Mouse (Mus musculus): ENCODE results near the gene Rims4. TPM values are rescaled to one million over a fixed set of nuclear protein-coding genes. Genes with fewer than 3 reads are reported as not detected.

Rims4 gene
- polyA plus RNA-seq, 1 experiment: 0.19 TPM

DNA sequence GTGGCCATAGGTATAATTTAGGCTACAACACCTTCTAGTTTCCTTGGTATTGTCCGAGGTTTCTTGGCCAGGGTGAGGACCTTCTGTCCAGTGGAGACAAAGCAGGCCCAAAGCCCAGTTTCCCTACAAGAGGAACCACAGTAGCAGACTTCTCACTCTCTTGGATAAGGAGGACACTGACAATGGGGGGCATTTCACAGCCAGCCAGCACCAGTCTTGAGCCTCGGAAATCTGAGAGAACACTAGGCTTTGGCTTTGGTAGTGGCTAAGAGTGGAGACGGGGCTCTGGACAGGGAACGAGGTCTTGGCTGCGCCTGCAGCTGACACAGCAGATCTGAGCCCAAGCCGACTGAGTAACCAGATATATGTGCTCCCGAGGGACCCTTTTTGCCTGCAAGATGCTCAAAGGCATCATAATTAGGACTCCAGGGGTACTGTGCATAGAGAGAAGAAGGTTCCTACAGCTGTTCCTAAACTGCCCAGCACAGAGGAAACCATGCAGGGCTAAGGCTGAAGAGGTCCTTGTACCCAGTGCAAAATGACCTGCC is 20.4 kb downstream of the Rims4 start:
- 74% methylated on average over 7 of the region's 7 CpGs for WGBS

DNA sequence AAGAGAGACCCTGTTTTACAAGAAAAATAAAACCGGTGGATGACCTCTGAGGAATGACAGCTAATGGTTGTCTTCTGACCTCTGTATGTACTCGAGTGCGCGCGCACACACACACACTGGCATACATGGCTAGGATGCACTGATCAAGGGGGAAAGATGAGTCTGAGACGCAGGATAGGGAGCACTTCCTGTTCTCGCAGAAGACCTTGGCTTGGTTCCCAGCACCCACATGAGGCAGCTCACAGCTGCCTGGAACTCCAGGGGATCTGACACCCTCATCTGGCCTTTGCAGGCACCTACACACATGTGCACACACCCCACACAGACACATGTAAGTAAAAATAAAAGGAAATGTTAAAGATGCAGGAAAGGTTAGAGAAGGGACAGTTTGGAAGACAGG is 21.5 kb downstream of the Rims4 start:
- Histone ChIP-seq H3K4me3 (replicated peaks; ENCODE audit: extremely low read depth, low read depth, low read length) (no peak overlapping the region), H3K4me1 (ENCODE audit: control insufficient read depth, insufficient read depth, low read length) (no peaks in the 10 kb centered on the region)
- 82% methylated on average over 7 of the region's 7 CpGs for WGBS
- no peak for TF ChIP-seq CTCF (IDR thresholded peaks at IDR 0.05; ENCODE audit: insufficient read depth, low read length)
- no peak for TF ChIP-seq POLR2A (IDR thresholded peaks at IDR 0.05; ENCODE audit: borderline replicate concordance, extremely low read depth, low read depth, low read length)
- DNase-seq: no peak

More for the DNA sequence above, 20.4 kb downstream of the Rims4 start:
- no peak for DNase-seq
- Histone ChIP-seq H3K4me1 (ENCODE audit: control insufficient read depth, insufficient read depth, low read length) (no peaks in the 10 kb centered on the region), H3K4me3 (replicated peaks; ENCODE audit: extremely low read depth, low read depth, low read length) (no peak overlapping the region)
- no peak for TF ChIP-seq POLR2A (IDR thresholded peaks at IDR 0.05; ENCODE audit: borderline replicate concordance, extremely low read depth, low read depth, low read length)
- TF ChIP-seq CTCF (IDR thresholded peaks at IDR 0.05; ENCODE audit: insufficient read depth, low read length): no peak

DNA sequence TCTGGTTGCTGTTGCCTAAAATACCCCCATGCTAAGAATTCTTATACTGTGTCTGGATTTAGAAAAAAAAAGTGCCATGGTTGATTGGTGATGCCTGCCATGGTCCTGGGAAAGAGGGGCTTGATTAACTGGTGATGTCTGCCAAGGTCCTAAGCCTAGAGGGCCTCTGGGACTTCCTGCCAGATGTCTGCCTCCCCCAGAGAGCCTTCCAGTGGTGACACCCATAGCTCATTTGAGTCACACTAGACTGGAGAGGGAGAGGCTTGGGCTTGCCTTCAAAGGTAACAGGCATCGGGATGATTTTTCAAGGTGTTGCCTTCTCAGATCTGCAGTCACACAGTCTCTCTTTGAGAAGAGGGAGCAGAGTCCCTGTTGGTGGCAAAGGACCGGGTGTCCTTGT is 23.3 kb downstream of the Rims4 start:
- 46% methylated on average over 2 of the region's 2 CpGs for WGBS
- Histone ChIP-seq H3K4me1 (ENCODE audit: control insufficient read depth, insufficient read depth, low read length) (no peaks in the 10 kb centered on the region), H3K4me3 (replicated peaks; ENCODE audit: extremely low read depth, low read depth, low read length) (no peak overlapping the region)
- TF ChIP-seq POLR2A (IDR thresholded peaks at IDR 0.05; ENCODE audit: borderline replicate concordance, extremely low read depth, low read depth, low read length) (no peak), CTCF (IDR thresholded peaks at IDR 0.05; ENCODE audit: insufficient read depth, low read length) (no peak)
- DNase-seq: no peak

DNA sequence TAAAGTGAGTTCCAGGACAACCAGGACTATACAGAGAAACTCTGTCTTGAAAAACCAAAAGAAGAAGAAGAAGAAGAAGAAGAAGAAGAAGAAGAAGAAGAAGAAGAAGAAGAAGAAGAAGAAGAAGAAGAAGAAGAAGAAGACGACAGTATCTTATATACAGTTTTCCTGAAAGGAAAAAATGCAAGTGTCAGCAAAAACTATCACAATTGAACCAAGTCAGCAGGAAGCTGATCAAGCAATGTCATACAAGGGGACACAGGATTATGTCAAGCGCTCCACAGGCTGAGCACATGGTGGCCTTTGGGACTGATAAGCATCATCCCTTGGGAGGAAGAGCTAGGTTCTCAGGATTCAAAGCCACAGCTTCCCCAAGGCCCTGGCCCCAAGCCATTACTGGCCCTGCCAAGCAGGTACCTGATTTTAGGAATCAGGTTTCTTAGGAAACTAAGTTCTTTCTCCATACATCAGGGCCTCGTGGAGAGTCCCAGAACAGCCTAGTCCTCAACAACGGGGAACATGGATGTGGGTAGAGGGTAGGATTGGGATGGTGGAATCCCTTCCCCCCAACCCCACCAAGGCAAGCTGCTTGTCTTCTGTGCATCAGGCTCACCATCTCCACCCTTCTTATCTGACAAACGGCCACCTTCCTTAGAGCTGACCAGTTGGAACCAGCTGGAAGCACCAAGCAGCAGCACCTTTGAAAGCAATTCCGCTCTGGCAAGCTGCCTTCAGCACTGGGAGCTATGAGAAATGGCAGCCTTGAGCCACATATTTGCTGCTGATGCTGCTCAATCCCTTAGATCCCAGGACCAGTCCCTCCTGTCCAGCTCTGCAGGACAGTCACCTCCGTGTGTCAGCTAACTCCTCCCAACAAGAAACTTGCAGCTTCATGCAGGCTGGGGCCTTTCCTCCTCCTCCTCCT is 24.8 kb downstream of the Rims4 start:
- whole genome bisulfite sequencing: 61% methylated on average over 7 of the region's 7 CpGs
- DNase-seq: no peak
- no peak overlapping the region for H3K4me3 ChIP-seq (replicated peaks; ENCODE audit: extremely low read depth, low read depth, low read length)
- TF ChIP-seq CTCF (IDR thresholded peaks at IDR 0.05; ENCODE audit: insufficient read depth, low read length) (no peak), POLR2A (IDR thresholded peaks at IDR 0.05; ENCODE audit: borderline replicate concordance, extremely low read depth, low read depth, low read length) (no peak)
- H3K4me1 ChIP-seq (ENCODE audit: control insufficient read depth, insufficient read depth, low read length): no peaks in the 10 kb centered on the region

DNA sequence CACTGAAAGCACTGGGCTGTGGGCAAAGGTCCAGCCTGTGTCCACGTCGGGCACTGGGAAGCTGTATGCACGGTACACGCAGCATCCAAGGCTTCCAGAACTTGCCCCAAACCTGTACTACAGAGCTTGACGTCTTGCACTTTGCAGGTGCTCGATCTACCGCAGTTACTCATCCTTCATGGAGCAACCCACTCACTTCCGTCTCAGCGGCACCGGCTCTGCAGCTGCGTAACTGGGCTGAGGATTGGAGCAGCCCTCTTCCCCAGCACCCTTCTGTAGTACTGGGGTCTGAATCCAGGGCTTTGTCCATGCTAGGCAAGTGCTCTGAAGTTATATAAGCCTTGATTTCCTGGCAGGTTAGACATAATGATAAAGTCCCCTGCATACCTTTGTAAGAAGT is 27.2 kb downstream of the Rims4 start:
- DNase-seq: no peak
- H3K4me3 ChIP-seq (replicated peaks; ENCODE audit: extremely low read depth, low read depth, low read length): no peak overlapping the region
- TF ChIP-seq POLR2A (IDR thresholded peaks at IDR 0.05; ENCODE audit: borderline replicate concordance, extremely low read depth, low read depth, low read length) (no peak), CTCF (IDR thresholded peaks at IDR 0.05; ENCODE audit: insufficient read depth, low read length) (no peak)
- WGBS: 86% methylated on average over 11 of the region's 11 CpGs
- H3K4me1 ChIP-seq (ENCODE audit: control insufficient read depth, insufficient read depth, low read length): no peaks in the 10 kb centered on the region

DNA sequence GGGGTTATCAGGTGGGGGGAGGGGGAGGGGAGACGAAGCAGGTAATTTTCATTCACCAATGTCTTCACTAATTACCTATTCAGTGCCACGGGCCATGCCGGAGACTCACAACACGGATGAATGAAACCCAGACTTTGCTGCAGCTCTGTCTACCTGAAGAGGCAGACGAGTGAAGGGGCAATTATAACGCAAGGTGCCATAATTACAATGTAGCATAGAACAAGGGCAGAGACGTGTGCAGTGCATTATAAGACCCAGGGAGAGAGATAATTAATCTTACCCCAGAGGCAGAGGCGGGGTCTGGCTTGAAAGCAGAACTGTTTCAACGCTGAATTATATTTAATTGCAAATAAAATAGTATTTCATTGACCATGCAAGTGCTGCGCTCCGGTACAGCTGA is 27.9 kb downstream of the Rims4 start:
- Histone ChIP-seq H3K4me3 (replicated peaks; ENCODE audit: extremely low read depth, low read depth, low read length) (no peak overlapping the region), H3K4me1 (ENCODE audit: control insufficient read depth, insufficient read depth, low read length) (no peaks in the 10 kb centered on the region)
- TF ChIP-seq CTCF (IDR thresholded peaks at IDR 0.05; ENCODE audit: insufficient read depth, low read length) (no peak), POLR2A (IDR thresholded peaks at IDR 0.05; ENCODE audit: borderline replicate concordance, extremely low read depth, low read depth, low read length) (no peak)
- WGBS: 74% methylated on average over 11 of the region's 11 CpGs
- no peak for DNase-seq

DNA sequence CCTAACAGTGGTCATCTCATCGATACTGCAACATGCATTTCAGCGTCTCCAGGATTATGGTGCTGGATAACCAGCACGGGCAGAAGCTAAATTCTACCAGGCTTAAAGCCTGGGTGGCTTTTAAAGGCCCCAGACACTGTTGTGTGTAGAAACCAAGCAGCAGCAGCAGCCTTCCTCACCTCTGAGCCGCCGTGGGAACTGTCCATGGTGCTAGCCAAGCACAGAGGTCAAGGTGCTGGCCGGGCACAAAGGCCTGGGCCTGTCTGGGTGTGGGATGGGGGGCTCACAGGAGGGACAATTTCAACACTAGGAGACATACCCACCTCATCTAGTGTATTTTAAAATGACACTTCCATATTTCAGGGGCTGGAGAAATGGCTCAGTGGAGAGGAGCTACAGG is 29.1 kb downstream of the Rims4 start:
- 27% methylated on average over 6 of the region's 6 CpGs for WGBS
- no peak for DNase-seq

DNA sequence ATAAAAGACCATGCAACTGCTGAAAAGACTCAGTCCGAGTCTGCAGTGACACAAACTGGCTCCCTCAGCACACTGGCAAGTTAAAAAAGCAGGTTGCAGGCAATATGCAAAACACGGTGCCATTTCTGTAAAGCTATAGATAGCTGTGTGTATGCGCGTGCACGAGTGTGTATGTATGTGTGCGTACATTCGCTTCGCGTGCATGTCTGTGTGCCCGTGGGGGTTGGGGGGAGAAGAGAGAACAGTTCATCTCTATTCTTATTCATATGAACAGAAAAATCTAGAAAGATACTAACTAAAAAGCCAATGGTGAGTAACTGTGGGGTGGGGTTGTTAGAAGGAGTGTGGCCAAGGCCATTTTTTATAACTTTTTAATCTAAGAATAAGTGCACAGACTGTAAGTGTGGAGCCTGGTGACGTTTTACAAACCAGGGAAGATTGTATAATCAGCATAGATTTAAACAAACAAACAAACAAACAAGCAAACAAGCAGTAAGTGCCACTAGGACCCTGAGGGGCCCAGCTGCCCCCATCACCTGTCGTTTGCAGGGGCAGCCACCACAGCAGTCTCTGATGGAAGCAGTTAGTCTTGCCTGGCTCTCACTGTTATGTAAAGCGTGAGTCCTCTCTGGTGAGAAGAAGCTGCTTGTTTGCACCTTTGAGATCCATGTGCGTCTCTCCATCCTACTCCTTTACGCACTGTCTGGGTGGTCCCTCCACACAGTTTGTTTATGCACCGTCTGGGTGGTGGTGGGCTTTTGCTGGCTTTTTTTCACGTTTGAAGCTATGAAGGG is 35.4 kb downstream of the Rims4 start:
- WGBS: 61% methylated on average over 17 of the region's 17 CpGs
- DNase-seq: no peak
- TF ChIP-seq POLR2A (IDR thresholded peaks at IDR 0.05; ENCODE audit: borderline replicate concordance, extremely low read depth, low read depth, low read length) (no peak), CTCF (IDR thresholded peaks at IDR 0.05; ENCODE audit: insufficient read depth, low read length) (no peak)
- no peak overlapping the region for H3K4me3 ChIP-seq (replicated peaks; ENCODE audit: extremely low read depth, low read depth, low read length)
- no peaks in the 10 kb centered on the region for H3K4me1 ChIP-seq (ENCODE audit: control insufficient read depth, insufficient read depth, low read length)

More for the DNA sequence above, 29.1 kb downstream of the Rims4 start:
- TF ChIP-seq POLR2A (IDR thresholded peaks at IDR 0.05; ENCODE audit: borderline replicate concordance, extremely low read depth, low read depth, low read length) (no peak), CTCF (IDR thresholded peaks at IDR 0.05; ENCODE audit: insufficient read depth, low read length) (no peak)
- H3K4me3 ChIP-seq (replicated peaks; ENCODE audit: extremely low read depth, low read depth, low read length): no peak overlapping the region
- no peaks in the 10 kb centered on the region for H3K4me1 ChIP-seq (ENCODE audit: control insufficient read depth, insufficient read depth, low read length)

DNA sequence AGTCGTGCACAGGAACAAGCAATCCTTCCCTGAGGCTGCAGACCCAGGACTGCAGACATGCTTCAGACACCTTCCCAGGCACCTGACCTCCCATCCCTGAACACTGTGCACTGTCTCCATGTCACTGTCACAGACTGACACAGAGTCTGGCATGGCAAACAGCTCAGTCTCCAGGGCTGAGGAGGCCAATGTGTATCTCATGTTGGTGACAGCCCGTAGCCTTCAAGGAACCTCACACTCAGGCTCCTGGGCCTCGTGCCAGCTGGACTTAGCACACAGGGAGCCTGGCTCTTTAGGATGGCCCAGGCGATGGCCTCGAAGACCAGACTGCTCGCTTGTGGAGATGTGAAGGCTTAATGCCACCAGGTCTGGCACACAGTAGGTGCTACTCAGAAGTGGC is 37.6 kb downstream of the Rims4 start:
- 58% methylated on average over 6 of the region's 6 CpGs for WGBS
- no peaks in the 10 kb centered on the region for H3K4me1 ChIP-seq (ENCODE audit: control insufficient read depth, insufficient read depth, low read length)
- H3K4me3 ChIP-seq (replicated peaks; ENCODE audit: extremely low read depth, low read depth, low read length): no peak overlapping the region
- no peak for DNase-seq
- TF ChIP-seq CTCF (IDR thresholded peaks at IDR 0.05; ENCODE audit: insufficient read depth, low read length) (no peak), POLR2A (IDR thresholded peaks at IDR 0.05; ENCODE audit: borderline replicate concordance, extremely low read depth, low read depth, low read length) (no peak)
